Mouse (Mus musculus): ENCODE results near the gene Odr4. TPM values are rescaled to one million over a fixed set of nuclear protein-coding genes. Genes with fewer than 3 reads are reported as not detected.

Gene Odr4
- total RNA-seq (2023), result 23.7 TPM

DNA sequence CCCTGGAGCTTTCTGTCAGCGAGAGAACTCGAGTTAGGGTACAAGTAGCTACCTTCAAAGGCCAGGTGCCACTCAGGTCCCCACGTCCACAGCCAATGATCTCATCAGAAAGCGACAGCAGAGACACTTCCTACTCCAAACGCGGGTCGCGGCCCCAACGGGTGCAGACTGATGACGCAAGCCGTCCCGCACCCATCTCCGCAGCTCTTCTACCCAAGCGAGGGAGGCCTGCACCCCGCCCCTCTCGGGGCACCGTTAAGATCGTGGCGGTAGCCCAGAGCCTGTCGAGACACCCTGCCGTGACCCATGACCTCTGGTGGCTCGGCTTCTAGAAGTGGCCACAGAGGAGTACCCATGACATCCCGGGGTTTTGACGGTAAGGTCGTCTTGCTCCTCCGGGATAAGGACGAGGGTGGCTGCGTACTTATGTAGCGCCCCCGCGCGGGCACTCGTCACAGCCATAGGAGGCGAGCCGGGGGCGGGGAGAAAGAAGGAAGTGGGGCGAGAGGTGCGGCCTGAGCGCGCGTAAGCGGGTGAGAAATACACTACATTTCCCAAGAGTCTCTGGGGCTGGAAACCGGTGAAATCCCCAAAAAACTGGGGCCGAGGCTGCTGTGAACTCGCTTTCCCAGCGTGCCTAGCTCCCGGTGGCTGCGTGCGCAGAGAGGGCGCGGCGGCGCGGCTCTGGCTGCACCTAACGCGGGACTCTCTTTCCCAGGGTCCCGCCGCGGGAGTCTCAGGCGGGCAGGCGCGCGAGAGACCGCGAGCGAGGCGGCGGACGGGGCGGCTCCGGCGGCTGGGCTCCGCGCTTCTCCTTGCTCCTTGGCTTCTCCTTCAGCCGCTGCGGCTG lies at the start of gene Odr4, which contains the start of gene Tpr:
TSS of gene Odr4 (minus strand) at position 443 of the 850 bp plus-strand sequence.
TSS of gene Tpr (plus strand) at position 201 of the 850 bp plus-strand sequence.

DNA sequence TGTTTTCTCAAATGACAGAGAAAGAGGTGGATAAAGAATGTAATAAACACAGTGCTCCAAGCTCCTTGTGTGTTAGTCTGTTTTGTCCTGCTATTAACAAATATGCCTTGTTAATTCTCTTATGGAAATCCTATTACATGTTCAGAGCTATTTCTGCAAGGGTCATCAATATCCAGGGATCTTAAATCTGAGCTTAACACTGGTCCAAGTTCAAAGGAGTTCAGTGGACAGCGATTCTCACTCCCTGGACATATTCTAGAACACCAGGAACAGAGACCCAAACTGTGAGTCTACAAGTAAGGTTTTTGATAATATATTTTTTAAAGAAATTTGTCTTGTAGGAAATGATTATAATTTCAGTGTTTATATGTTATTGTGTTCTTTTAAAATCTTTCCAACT lies 73.7 kb downstream of the Odr4 start, which contains the start of gene Pdc:
TSS of gene Pdc (plus strand) at position 213 of the 400 bp plus-strand sequence.

Other genes with a start within 250 kb of the Odr4 start
- not detected for gene Pdc, start 73.7 kb downstream of the Odr4 start, total RNA-seq (2023)
- gene Tpr, start 242 bp downstream of the Odr4 start, total RNA-seq (2023), result 414 TPM
- 4.8 TPM for gene Prg4, start 73.1 kb upstream of the Odr4 start, total RNA-seq (2023)